Mouse (Mus musculus) liver, adult 2 months (tissue): ENCODE measurements around the gene Thrsp.

ENCODE experiments used
- CTCF ChIP-seq: fragments of 200-500 bp; IDR thresholded peaks from 2 replicates; pipeline ENCODE4 v1.5.1; 2011; ENCODE audit warnings: low read depth, low read length, control low read depth
- POLR2A ChIP-seq: fragments of 200-500 bp; IDR thresholded peaks from 2 replicates; pipeline ENCODE4 v1.6.1; 2011; ENCODE audit warnings: low read length, control low read depth; ENCODE audit not compliant: insufficient read depth; ENCODE audit errors: extremely low read depth

DNA sequence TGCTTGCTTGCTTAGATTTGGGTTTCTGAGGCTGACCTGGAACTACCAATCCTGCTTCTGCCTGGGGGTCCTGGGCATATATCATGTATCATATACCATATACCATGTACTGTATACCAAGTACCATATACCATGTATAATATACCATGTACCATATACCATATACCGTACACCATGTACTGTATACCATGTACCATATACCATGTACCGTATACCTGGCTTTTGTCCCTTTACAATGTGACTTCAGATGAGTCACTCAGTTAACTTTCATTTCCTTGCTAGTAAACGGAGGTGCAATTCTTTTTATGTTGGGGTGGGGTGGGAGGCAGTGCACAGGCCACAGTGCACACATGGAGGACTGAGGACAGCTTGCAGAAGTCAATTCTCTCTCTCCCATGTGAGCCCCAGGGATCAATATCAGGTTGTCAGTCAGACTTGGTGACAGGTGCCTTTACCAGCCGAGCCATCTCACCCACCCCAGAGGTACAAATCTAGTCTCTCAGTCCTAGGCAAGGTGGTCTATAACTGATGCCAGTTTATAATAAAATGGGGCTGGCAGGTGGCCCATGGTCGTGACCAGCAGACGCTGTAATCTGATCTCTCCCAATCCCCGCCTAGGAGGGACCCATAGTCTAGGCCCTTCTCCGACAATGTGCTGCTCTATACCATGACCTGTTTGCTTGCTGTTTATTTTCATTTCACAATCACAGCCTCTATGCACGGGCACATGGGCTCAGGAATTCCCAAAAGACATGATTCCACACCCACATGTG is 2.4 kb downstream of the Thrsp start:
- no peak for TF ChIP-seq CTCF
- 0 out of 2 replicates have a peak, but pooled peaks have one; percentile 4 for TF ChIP-seq POLR2A
